Mouse (Mus musculus) kidney, embryonic 14.5 days (tissue): ENCODE measurements around the gene Spata13. TPM values are rescaled to one million over a fixed set of nuclear protein-coding genes. Genes with fewer than 3 reads are reported as not detected.

ENCODE experiments used
- ATAC-seq: fragments of 200-750 bp; cut with Nextera tagmentation; 2 replicates; pipeline ENCODE4 v1.8.0; 2017; ENCODE audit warnings: moderate number of reproducible peaks, mild to moderate bottlenecking, moderate TSS enrichment, moderate library complexity; ENCODE audit not compliant: low FRiP score, low TSS enrichment
- H3K27ac ChIP-seq: fragments of 300-500 bp; sonication (generic); 2 replicates; pipeline ENCODE4 v1.5.1; 2014; ENCODE audit warnings: low read depth, mild to moderate bottlenecking, low read length, moderate library complexity, mixed read lengths
- H3K27me3 ChIP-seq: fragments of 300-500 bp; sonication (generic); 2 replicates; pipeline ENCODE4 v1.6.1; 2014; ENCODE audit warnings: mild to moderate bottlenecking, low read length; ENCODE audit not compliant: control insufficient read depth, insufficient read depth
- H3K36me3 ChIP-seq: fragments of 300-500 bp; sonication (generic); 2 replicates; pipeline ENCODE4 v1.6.1; 2014; ENCODE audit warnings: low read length, mixed read lengths; ENCODE audit not compliant: control insufficient read depth, insufficient read depth
- H3K4me1 ChIP-seq: fragments of 300-500 bp; sonication (generic); 2 replicates; pipeline ENCODE4 v1.6.1; 2014; ENCODE audit warnings: low read length, mixed read lengths; ENCODE audit not compliant: control insufficient read depth, insufficient read depth
- H3K4me2 ChIP-seq: fragments of 300-500 bp; sonication (generic); replicated peaks from 2 replicates; pipeline ENCODE4 v1.6.1; 2014; ENCODE audit warnings: low read depth, mild to moderate bottlenecking, low read length
- H3K4me3 ChIP-seq: fragments of 300-500 bp; sonication (generic); 2 replicates; pipeline ENCODE4 v1.5.1; 2014; ENCODE audit warnings: mild to moderate bottlenecking, low read length
- H3K9ac ChIP-seq: fragments of 300-500 bp; sonication (generic); 2 replicates; pipeline ENCODE4 v1.6.1; 2014; ENCODE audit warnings: low read depth, mild to moderate bottlenecking, low read length, moderate library complexity
- H3K9me3 ChIP-seq: fragments of 300-500 bp; sonication (generic); 2 replicates; pipeline ENCODE4 v1.6.1; 2016; ENCODE audit warnings: low read length; ENCODE audit not compliant: control insufficient read depth
- WGBS: fragments of 180-500 bp; shearing (Covaris S2); extraction: QIAGEN DNeasy Blood & Tissue Kit; methylation state at CpG from one replicate; pipeline ENCODE4 v1.1.7; 2014; 5-methylcytosine and 5-hydroxymethylcytosine counted together
- polyA plus RNA-seq: library from polyadenylated mRNA; unstranded; fragments of >200 nt; fragmentation: Nextera tagmentation; extraction: Ambion mirVana; gene quantifications from 2 replicates; pipeline ENCODE4 v1.2.1, GENCODE M21; 2014

Gene Spata13
- polyA plus RNA-seq, 1 experiment from 2014 or later = 65.7 TPM

GRCm38 (mm10) chr14:60726091-60726490 lies 92.3 kb downstream of the Spata13 start:
- peak overlapping the region; percentile 3; the same call in 1 of the 2 replicates for H3K27ac ChIP-seq
- WGBS = 43% methylated on average over 6 of the region's 6 CpGs
- peak; percentile 84; the same call in 1 of the 2 replicates for ATAC-seq

GRCm38 (mm10) chr14:60727130-60727529 lies 93.3 kb downstream of the Spata13 start:
- WGBS = 26% methylated on average over 4 of the region's 4 CpGs
- H3K9me3 ChIP-seq = no peaks in the 10 kb centered on the region
- no peaks in the 10 kb centered on the region for H3K36me3 ChIP-seq
- H3K4me1 ChIP-seq = peaks cover 3% of the 10 kb centered on the region; the same call in 1 of the 2 replicates
- H3K27ac ChIP-seq = no peak overlapping the region
- no peaks in the 10 kb centered on the region for H3K27me3 ChIP-seq
- H3K4me3 ChIP-seq = no peak overlapping the region
- no peak overlapping the region for H3K4me2 ChIP-seq
- ATAC-seq = peak; percentile 42; the same call in 1 of the 2 replicates
- H3K9ac ChIP-seq = no peak overlapping the region

More at GRCm38 (mm10) chr14:60726091-60726490, 92.3 kb downstream of the Spata13 start:
- H3K36me3 ChIP-seq = no peaks in the 10 kb centered on the region
- no peak overlapping the region for H3K9ac ChIP-seq
- H3K4me2 ChIP-seq = no peak overlapping the region
- no peaks in the 10 kb centered on the region for H3K27me3 ChIP-seq
- peaks cover 6% of the 10 kb centered on the region; the same call in 1 of the 2 replicates for H3K4me1 ChIP-seq
- H3K4me3 ChIP-seq = no peak overlapping the region
- H3K9me3 ChIP-seq = no peaks in the 10 kb centered on the region

- no peak overlapping the region for H3K4me3 ChIP-seq
- no peaks in the 10 kb centered on the region for H3K27me3 ChIP-seq
- no peak for ATAC-seq
- peaks cover 26% of the 10 kb centered on the region for H3K4me1 ChIP-seq
- 44% methylated on average over 6 of the region's 6 CpGs for WGBS
- H3K27ac ChIP-seq = no peak overlapping the region
- no peak overlapping the region for H3K9ac ChIP-seq
- H3K36me3 ChIP-seq = no peaks in the 10 kb centered on the region
- H3K4me2 ChIP-seq = no peak overlapping the region
- no peaks in the 10 kb centered on the region for H3K9me3 ChIP-seq
These were observed 98.3 kb downstream of the Spata13 start for GRCm38 (mm10) chr14:60732081-60732480.

GRCm38 (mm10) chr14:60732787-60733186 lies 99.0 kb downstream of the Spata13 start:
- Histone ChIP-seq H3K4me2 (peak overlapping the region; percentile 37), H3K9ac (peak overlapping the region; percentile 34; the same call in 1 of the 2 replicates), H3K4me1 (peaks cover 28% of the 10 kb centered on the region), H3K27me3 (no peaks in the 10 kb centered on the region), H3K27ac (peak overlapping the region; percentile 55; the same call in 1 of the 2 replicates), H3K4me3 (peak overlapping the region; percentile 6; the same call in 1 of the 2 replicates), H3K9me3 (no peaks in the 10 kb centered on the region), H3K36me3 (no peaks in the 10 kb centered on the region)
- peak; percentile 54; the same call in 1 of the 2 replicates for ATAC-seq
- WGBS = 4% methylated on average over 16 of the region's 16 CpGs

- Histone ChIP-seq H3K4me3 (no peak overlapping the region), H3K4me1 (peaks cover 34% of the 10 kb centered on the region), H3K36me3 (no peaks in the 10 kb centered on the region), H3K9me3 (no peaks in the 10 kb centered on the region), H3K27ac (no peak overlapping the region), H3K27me3 (no peaks in the 10 kb centered on the region), H3K9ac (no peak overlapping the region; the same call in 1 of the 2 replicates), H3K4me2 (no peak overlapping the region; the same call in 1 of the 2 replicates)
- 63% methylated on average over 4 of the region's 4 CpGs for WGBS
- ATAC-seq = no peak
These were observed 99.9 kb downstream of the Spata13 start for GRCm38 (mm10) chr14:60733706-60734105.

GRCm38 (mm10) chr14:60735206-60735605 lies 101.4 kb downstream of the Spata13 start:
- Histone ChIP-seq H3K27me3 (no peaks in the 10 kb centered on the region), H3K9ac (no peak overlapping the region), H3K4me2 (no peak overlapping the region), H3K9me3 (no peaks in the 10 kb centered on the region), H3K27ac (no peak overlapping the region), H3K36me3 (no peaks in the 10 kb centered on the region), H3K4me3 (no peak overlapping the region), H3K4me1 (peaks cover 36% of the 10 kb centered on the region)
- 64% methylated on average over 5 of the region's 5 CpGs for WGBS
- ATAC-seq = no peak

- Histone ChIP-seq H3K4me3 (no peak overlapping the region), H3K9ac (no peak overlapping the region), H3K27me3 (no peaks in the 10 kb centered on the region), H3K27ac (peak overlapping the region; percentile 85), H3K9me3 (no peaks in the 10 kb centered on the region), H3K4me2 (no peak overlapping the region), H3K4me1 (peaks cover 41% of the 10 kb centered on the region), H3K36me3 (no peaks in the 10 kb centered on the region)
- WGBS = 59% methylated on average over 13 of the region's 13 CpGs
- ATAC-seq = no peak
These were observed 102.2 kb downstream of the Spata13 start for GRCm38 (mm10) chr14:60735848-60736547.

- 9% methylated on average over 4 of the region's 4 CpGs for WGBS
- Histone ChIP-seq H3K4me1 (peaks cover 48% of the 10 kb centered on the region), H3K27ac (peak overlapping the region; percentile 85), H3K36me3 (no peaks in the 10 kb centered on the region), H3K4me3 (no peak overlapping the region), H3K9me3 (no peaks in the 10 kb centered on the region), H3K4me2 (peak overlapping the region; percentile 17; the same call in 1 of the 2 replicates), H3K27me3 (no peaks in the 10 kb centered on the region), H3K9ac (no peak overlapping the region)
- peak; percentile 78 for ATAC-seq
These were observed 102.9 kb downstream of the Spata13 start for GRCm38 (mm10) chr14:60736591-60737192.

- Histone ChIP-seq H3K4me2 (no peak overlapping the region), H3K4me3 (no peak overlapping the region), H3K9me3 (no peaks in the 10 kb centered on the region), H3K27ac (peak overlapping the region; percentile 85), H3K4me1 (peaks cover 48% of the 10 kb centered on the region), H3K27me3 (no peaks in the 10 kb centered on the region), H3K9ac (no peak overlapping the region), H3K36me3 (no peaks in the 10 kb centered on the region)
- 0 out of 2 replicates have a peak, but pooled peaks have one; percentile 8 for ATAC-seq
- WGBS = 26% methylated on average over 7 of the region's 7 CpGs
These were observed 103.4 kb downstream of the Spata13 start for GRCm38 (mm10) chr14:60737202-60737611.
